26 mouse cellular contexts compared by ENCODE assay signal in genomic region chr7:131027557-131027956, GRCm38 (mm10). TPM values are rescaled to one million over a fixed set of nuclear protein-coding genes. Genes with fewer than 3 reads are reported as not detected.
DNase-seq lines count a peak whose midpoint lies in the region; ATAC-seq and TF ChIP-seq lines count a peak whose summit lies in the region.
"Had no signal": no experiment of that assay in that cellular context is flagged by ENCODE, and none has a peak within 500 bp of the region (broad histone marks: within the 10 kb centered on the region; RNA-seq: fewer than 3 reads in every experiment).

No protein-coding gene starts in this region.

- 0 out of 2 replicates have a peak, but pooled peaks cover 4% of the 10 kb centered on the region for H3K4me1 ChIP-seq in intestine, embryonic 15.5 days (replicated peaks)
- H3K4me1 ChIP-seq in intestine, embryonic 16.5 days (ENCODE audit: control insufficient read depth, insufficient read depth, low read length) = peaks cover 6% of the 10 kb centered on the region
- H3K4me1 ChIP-seq in small intestine, adult 2 months (ENCODE audit: control insufficient read depth, insufficient read depth, insufficient read length, low read length) = peaks cover 57% of the 10 kb centered on the region
- no peaks in the 10 kb centered on the region for H3K4me1 ChIP-seq in stomach, embryonic 16.5 days (ENCODE audit: control insufficient read depth, insufficient read depth, low read length)
- no peaks in the 10 kb centered on the region for H3K4me1 ChIP-seq in kidney, adult 2 months (ENCODE audit: control insufficient read depth, insufficient read depth, low read length)
- H3K4me1 ChIP-seq: embryonic facial prominence, embryonic 13.5 days; embryonic facial prominence, embryonic 15.5 days had no signal

- WGBS in intestine, embryonic 15.5 days = 55% methylated on average over 1 of the region's 1 CpGs
- 53% methylated on average over 1 of the region's 1 CpGs for WGBS in intestine, embryonic 16.5 days
- 33% methylated on average over 1 of the region's 1 CpGs for WGBS in small intestine, adult 2 months
- 70% methylated on average over 1 of the region's 1 CpGs for WGBS in stomach, embryonic 16.5 days
- 93% methylated on average over 1 of the region's 1 CpGs for whole genome bisulfite sequencing in kidney, adult 2 months

- no peak overlapping the region for H3K27ac ChIP-seq in intestine, embryonic 15.5 days
- H3K27ac ChIP-seq in intestine, embryonic 16.5 days (ENCODE audit: low read length) = peak overlapping the region; percentile 74
- H3K27ac ChIP-seq in small intestine, adult 2 months (ENCODE audit: insufficient read depth, low read depth, low read length) = peak overlapping the region; percentile 14; the same call in 1 of the 2 replicates
- peak overlapping the region; percentile 62; the same call in 1 of the 2 replicates for H3K27ac ChIP-seq in stomach, embryonic 16.5 days (ENCODE audit: low read length)
- no peak overlapping the region for H3K27ac ChIP-seq in kidney, adult 2 months (ENCODE audit: insufficient read depth, low read depth, low read length)
- H3K27ac ChIP-seq: embryonic facial prominence, embryonic 13.5 days; embryonic facial prominence, embryonic 15.5 days; forebrain, embryonic 10.5 days; forebrain, embryonic 12.5 days had no signal

- DNase-seq in right cerebral cortex, adult 2 months (ENCODE audit: low spot score in 2 of 2) = no peak
- no peak for DNase-seq in frontal cortex, postnatal 36 days (ENCODE audit: low spot score in 2 of 2)
- DNase-seq in natural killer cell, adult 2 months (ENCODE audit: low spot score in 2 of 2) = no peak
- DNase-seq in kidney, adult 2 months = no peak
- DNase-seq: adrenal gland, adult 2 months; adrenal gland, postnatal 10 days; adrenal gland, postnatal 25 days; cerebellum, adult 11 months; cerebellum, adult 2 months; cerebellum, adult 9-10 months; cerebellum, postnatal 14 days; cerebellum, postnatal 36 days; embryo, embryonic 11 days had no signal

- ATAC-seq in intestine, embryonic 15.5 days = peak; percentile 68
- peak; percentile 72 for ATAC-seq in intestine, embryonic 16.5 days
- peak; percentile 86 for ATAC-seq in stomach, embryonic 16.5 days (ENCODE audit: insufficient read depth, low FRiP score)
- ATAC-seq: forebrain, embryonic 14.5 days; forebrain, embryonic 16.5 days had no signal

- no peak overlapping the region for H3K4me2 ChIP-seq in intestine, embryonic 15.5 days (replicated peaks)
- H3K4me2 ChIP-seq in intestine, embryonic 16.5 days (ENCODE audit: low read depth, low read length) = no peak overlapping the region
- H3K4me2 ChIP-seq in stomach, embryonic 16.5 days (ENCODE audit: low read depth, low read length) = no peak overlapping the region
- H3K4me2 ChIP-seq: embryonic facial prominence, embryonic 13.5 days; embryonic facial prominence, embryonic 15.5 days; forebrain, embryonic 12.5 days had no signal

- no peaks in the 10 kb centered on the region for H3K9me3 ChIP-seq in intestine, embryonic 15.5 days
- H3K9me3 ChIP-seq in intestine, embryonic 16.5 days (ENCODE audit: control insufficient read depth, low read length) = no peaks in the 10 kb centered on the region
- H3K9me3 ChIP-seq in stomach, embryonic 16.5 days (replicated peaks; ENCODE audit: control insufficient read depth, low read length) = no peaks in the 10 kb centered on the region
- H3K9me3 ChIP-seq: embryonic facial prominence, embryonic 13.5 days; embryonic facial prominence, embryonic 15.5 days; forebrain, embryonic 10.5 days; forebrain, embryonic 12.5 days had no signal

- no peaks in the 10 kb centered on the region for H3K36me3 ChIP-seq in intestine, embryonic 15.5 days
- H3K36me3 ChIP-seq in intestine, embryonic 16.5 days (ENCODE audit: control insufficient read depth, insufficient read depth, low read length) = no peaks in the 10 kb centered on the region
- no peaks in the 10 kb centered on the region for H3K36me3 ChIP-seq in small intestine, adult 2 months (ENCODE audit: control insufficient read depth, insufficient read depth, low read length)
- no peaks in the 10 kb centered on the region for H3K36me3 ChIP-seq in stomach, embryonic 16.5 days (ENCODE audit: control insufficient read depth, insufficient read depth, low read length)
- no peaks in the 10 kb centered on the region for H3K36me3 ChIP-seq in kidney, adult 2 months (ENCODE audit: control insufficient read depth, insufficient read depth, low read length)
- H3K36me3 ChIP-seq: embryonic facial prominence, embryonic 13.5 days; embryonic facial prominence, embryonic 15.5 days; forebrain, embryonic 10.5 days; forebrain, embryonic 12.5 days had no signal

- H3K4me3 ChIP-seq in intestine, embryonic 15.5 days (replicated peaks) = no peak overlapping the region
- H3K4me3 ChIP-seq in intestine, embryonic 16.5 days (ENCODE audit: low read length) = no peak overlapping the region
- H3K4me3 ChIP-seq in small intestine, adult 2 months (ENCODE audit: low read depth, low read length) = no peak overlapping the region
- no peak overlapping the region for H3K4me3 ChIP-seq in stomach, embryonic 16.5 days (replicated peaks; ENCODE audit: low read length)
- no peak overlapping the region for H3K4me3 ChIP-seq in kidney, adult 2 months (ENCODE audit: insufficient read depth, low read depth, low read length)
- H3K4me3 ChIP-seq: embryonic facial prominence, embryonic 13.5 days; embryonic facial prominence, embryonic 15.5 days; erythroblast, embryonic 14.5 days; forebrain, embryonic 10.5 days; forebrain, embryonic 12.5 days had no signal

- TF ChIP-seq CTCF in small intestine, adult 2 months (IDR thresholded peaks at IDR 0.05; ENCODE audit: extremely low read depth, insufficient read length, insufficient replicate concordance, low read depth, low read length) = no peak
- no peak for TF ChIP-seq CTCF in kidney, adult 2 months (conservative IDR thresholded peaks at IDR 0.05; ENCODE audit: insufficient read depth, insufficient read length, low read depth, low read length)

- TF ChIP-seq POLR2A in small intestine, adult 2 months (IDR thresholded peaks at IDR 0.05; ENCODE audit: low read depth, low read length) = no peak
- no peak for TF ChIP-seq POLR2A in kidney, adult 2 months (IDR thresholded peaks at IDR 0.05; ENCODE audit: low read depth, low read length)

- no peak overlapping the region for H3K9ac ChIP-seq in intestine, embryonic 15.5 days
- no peak overlapping the region for H3K9ac ChIP-seq in intestine, embryonic 16.5 days (ENCODE audit: low read depth, low read length)
- no peak overlapping the region for H3K9ac ChIP-seq in stomach, embryonic 16.5 days (ENCODE audit: low read length)
- H3K9ac ChIP-seq: embryonic facial prominence, embryonic 13.5 days; embryonic facial prominence, embryonic 15.5 days; forebrain, embryonic 12.5 days had no signal

- H3K27me3 ChIP-seq in intestine, embryonic 15.5 days (replicated peaks) = no peaks in the 10 kb centered on the region
- H3K27me3 ChIP-seq in intestine, embryonic 16.5 days (replicated peaks; ENCODE audit: control insufficient read depth, insufficient read depth, low read length) = no peaks in the 10 kb centered on the region
- H3K27me3 ChIP-seq in small intestine, adult 2 months (ENCODE audit: control insufficient read depth, insufficient read depth, low read length) = no peaks in the 10 kb centered on the region; the same call in 1 of the 2 replicates
- H3K27me3 ChIP-seq in stomach, embryonic 16.5 days (ENCODE audit: control insufficient read depth, insufficient read depth, low read length) = no peaks in the 10 kb centered on the region
- H3K27me3 ChIP-seq in kidney, adult 2 months (replicated peaks; ENCODE audit: control insufficient read depth, insufficient read depth, low read length) = no peaks in the 10 kb centered on the region
- H3K27me3 ChIP-seq: embryonic facial prominence, embryonic 13.5 days; embryonic facial prominence, embryonic 15.5 days had no signal

RNA-seq across cellular contexts. Expression of gene Dmbt1, which starts 4.3 kb away (rescaled TPM):
- 126 and 138 TPM in 2 replicates for polyA plus RNA-seq in intestine, embryonic 15.5 days (2015; fragmentation: Nextera tagmentation; extraction: Ambion mirVana)
- polyA plus RNA-seq in intestine, embryonic 16.5 days (2015; fragmentation: Nextera tagmentation; extraction: Ambion mirVana) = 209 and 239 TPM in 2 replicates
- 141 and 758 TPM in 2 replicates for polyA plus RNA-seq in small intestine, adult 2 months (2012; rRNA removed)
- 68.6 and 80.4 TPM in 2 replicates for polyA plus RNA-seq in stomach, embryonic 16.5 days (2015; fragmentation: Nextera tagmentation; extraction: Ambion mirVana)
- polyA plus RNA-seq in kidney, adult 2 months (2012; rRNA removed) = 0.02 TPM in 1 of 2 replicates, not detected in the other
- polyA plus RNA-seq: adrenal gland, adult 2 months; C2C12; embryonic facial prominence, embryonic 11.5 days; embryonic facial prominence, embryonic 13.5 days; erythroblast, embryonic 14.5 days; forebrain, embryonic 10.5 days; forebrain, embryonic 12.5 days; forebrain, embryonic 14.5 days; forebrain, embryonic 16.5 days had no signal

Comparison
In these comparisons a context has a peak if more than half of its experiments do, and no peak if none do; other contexts are left out.
1. H3K27ac ChIP-seq: peak in intestine, embryonic 16.5 days (single experiment), small intestine, adult 2 months (single experiment) and stomach, embryonic 16.5 days (single experiment); none in intestine, embryonic 15.5 days (single experiment) and kidney, adult 2 months (single experiment).
2. RNA of gene Dmbt1, which starts 4.3 kb away (polyA plus RNA-seq): 209 to 239 TPM in intestine, embryonic 16.5 days, 141 to 758 TPM in small intestine, adult 2 months, 126 to 138 TPM in intestine, embryonic 15.5 days and 68.6 to 80.4 TPM in stomach, embryonic 16.5 days; 0.02 TPM in kidney, adult 2 months; every median in the first group is over 10 times any median in the second.
3. Peak in every context shown above with its lines, with median percentiles within 50 percentile points of each other: ATAC-seq.